Mouse (Mus musculus): ENCODE measurements at regions not wholly inside any gene's neighbourhood (a gene's known extent, or its start where the extent isn't known, plus 50 kb on each side); places are given as distances from the start of the nearest gene placed in this dataset.
A peak's percentile ranks its signal among the peaks of the same experiment; 100 is the strongest.

GRCm38 (mm10) chr1:151045334-151045733 lies 52.1 kb upstream of the Hmcn1 start:
- DNase-seq (ENCODE audit: low read depth, low spot score) = no peak

GRCm38 (mm10) chr1:151046626-151047025 lies 53.4 kb upstream of the Hmcn1 start:
- no peak for DNase-seq (ENCODE audit: low read depth, low spot score)

DNA sequence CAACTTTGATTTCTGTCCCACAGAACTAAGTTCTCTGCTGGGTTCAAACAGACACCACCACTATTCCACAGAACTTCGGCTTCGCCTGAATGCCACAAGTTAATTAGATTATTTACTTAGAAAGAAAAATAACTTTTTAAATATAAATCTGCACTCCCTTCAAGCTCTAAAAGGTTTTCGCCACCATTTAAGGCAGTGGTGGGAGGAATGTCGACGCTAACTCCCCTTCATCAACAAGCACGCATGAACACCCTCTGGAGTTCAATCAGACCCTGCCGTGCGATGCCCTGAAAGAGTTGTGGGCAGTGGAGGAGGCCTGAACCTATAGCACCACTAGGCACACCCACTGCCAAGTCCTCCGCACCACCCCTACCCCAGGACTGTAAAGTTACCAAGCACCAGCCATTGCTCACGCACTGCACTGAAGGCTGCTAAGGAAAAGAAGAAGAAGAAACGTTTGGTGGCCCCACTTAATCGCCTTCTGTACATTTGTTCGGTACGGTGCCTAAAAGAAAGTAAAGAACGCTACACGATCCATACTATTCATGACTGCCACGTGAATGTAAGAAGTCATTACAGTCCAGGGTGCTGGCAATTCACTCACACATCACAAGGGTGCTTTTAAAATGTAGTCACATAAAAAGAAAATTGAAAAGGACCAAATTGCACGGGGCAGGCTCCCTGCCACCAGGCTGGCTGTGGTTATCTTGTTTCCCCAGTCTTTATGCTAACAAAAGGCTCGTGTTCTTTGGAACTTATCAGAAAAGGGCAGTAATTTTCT lies 56.7 kb upstream of the Hmcn1 start:
- DNase-seq (ENCODE audit: low read depth, low spot score) = no peak

GRCm38 (mm10) chr1:151050507-151050816 lies 57.2 kb upstream of the Hmcn1 start:
- no peak for DNase-seq (ENCODE audit: low read depth, low spot score)

DNA sequence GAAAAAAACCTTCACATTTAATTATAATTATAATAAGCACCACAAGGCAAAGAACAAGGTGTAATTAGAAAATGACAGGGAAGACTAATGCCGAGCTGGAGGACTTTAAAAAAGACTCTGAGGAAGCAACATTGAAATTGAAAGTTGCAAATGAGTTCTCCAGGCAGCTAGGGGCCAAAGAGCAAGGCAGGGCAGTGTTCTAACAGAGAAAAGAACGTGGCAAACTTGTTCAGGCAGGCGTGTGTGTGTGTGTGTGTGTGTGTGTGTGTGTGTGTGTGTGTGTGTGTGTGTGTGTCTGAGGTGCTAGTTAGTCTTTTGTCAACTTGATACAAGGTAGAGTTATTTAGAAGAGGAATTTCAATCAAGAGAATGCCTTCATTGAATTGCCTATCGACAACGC lies 60.0 kb upstream of the Hmcn1 start:
- no peak for DNase-seq (ENCODE audit: low read depth, low spot score)

DNA sequence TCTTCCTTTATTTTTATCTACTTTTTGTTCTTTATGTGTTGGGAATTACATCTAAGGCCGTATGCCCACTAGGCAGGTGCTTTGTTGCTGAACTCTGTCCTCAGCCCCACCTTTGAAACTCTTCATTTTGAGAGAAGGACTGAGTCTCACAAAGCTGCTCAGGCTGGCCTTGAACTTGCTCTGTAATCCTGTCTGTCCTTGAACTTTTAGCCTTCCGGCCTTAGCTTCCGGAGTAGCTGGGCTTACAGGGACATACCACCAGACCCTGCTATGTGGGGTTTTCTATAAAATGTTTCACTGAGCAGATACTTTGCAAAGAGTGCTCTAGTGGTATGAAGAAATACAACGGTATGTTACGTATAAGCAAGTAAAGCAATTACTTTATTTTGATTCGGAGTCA lies 62.2 kb upstream of the Hmcn1 start:
- no peak for DNase-seq (ENCODE audit: low read depth, low spot score)

GRCm38 (mm10) chr1:151059546-151060136 lies 66.4 kb upstream of the Hmcn1 start:
- DNase-seq (ENCODE audit: low read depth, low spot score) = no peak

- no peak for DNase-seq (ENCODE audit: low read depth, low spot score)
Measured at GRCm38 (mm10) chr1:151065090-151065567, 71.9 kb upstream of the Hmcn1 start.

GRCm38 (mm10) chr1:151066379-151067128 lies 73.3 kb upstream of the Hmcn1 start:
- no peak for DNase-seq (ENCODE audit: low read depth, low spot score)

- DNase-seq (ENCODE audit: low read depth, low spot score) = peak; percentile 24
Measured at GRCm38 (mm10) chr1:151074508-151075314, 81.5 kb upstream of the Hmcn1 start.

- no peak for DNase-seq (ENCODE audit: low read depth, low spot score)
Measured at GRCm38 (mm10) chr1:151075541-151075940, 82.3 kb upstream of the Hmcn1 start.

- peak; percentile 70 for DNase-seq (ENCODE audit: low read depth, low spot score)
Measured at GRCm38 (mm10) chr1:151078909-151079522, 85.8 kb upstream of the Hmcn1 start.

- DNase-seq (ENCODE audit: low read depth, low spot score) = no peak
Measured at GRCm38 (mm10) chr1:151079614-151080360, 86.6 kb upstream of the Hmcn1 start.

DNA sequence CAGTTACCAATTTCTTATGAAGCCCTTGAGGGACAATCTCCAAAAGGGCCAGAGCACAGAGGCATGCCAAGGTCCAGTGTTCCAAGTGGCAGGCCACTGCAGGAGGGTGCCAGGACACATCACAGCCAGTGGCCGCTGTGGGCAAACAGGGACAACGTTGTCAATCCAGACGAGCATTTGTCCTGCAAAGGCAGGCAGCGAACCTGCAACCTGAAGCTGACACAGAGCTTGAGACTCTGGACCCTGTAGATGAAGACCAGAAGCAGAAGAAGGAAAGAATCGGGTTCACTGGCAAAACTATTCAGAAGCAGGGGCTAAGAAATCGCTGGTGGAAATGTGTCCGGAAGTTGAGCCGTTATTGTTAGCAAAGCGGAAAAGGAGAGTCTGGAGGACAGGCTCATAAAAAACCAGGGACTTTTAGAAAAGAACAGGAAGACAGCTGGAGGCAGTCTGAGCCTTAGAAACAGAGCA lies 87.3 kb upstream of the Hmcn1 start:
- DNase-seq (ENCODE audit: low read depth, low spot score) = no peak

- no peak for DNase-seq (ENCODE audit: low read depth, low spot score)
Measured at GRCm38 (mm10) chr1:151082510-151083033, 89.3 kb upstream of the Hmcn1 start.

- peak; percentile 43 for DNase-seq (ENCODE audit: low read depth, low spot score)
Measured at GRCm38 (mm10) chr1:151083806-151084205, 90.6 kb upstream of the Hmcn1 start.

DNA sequence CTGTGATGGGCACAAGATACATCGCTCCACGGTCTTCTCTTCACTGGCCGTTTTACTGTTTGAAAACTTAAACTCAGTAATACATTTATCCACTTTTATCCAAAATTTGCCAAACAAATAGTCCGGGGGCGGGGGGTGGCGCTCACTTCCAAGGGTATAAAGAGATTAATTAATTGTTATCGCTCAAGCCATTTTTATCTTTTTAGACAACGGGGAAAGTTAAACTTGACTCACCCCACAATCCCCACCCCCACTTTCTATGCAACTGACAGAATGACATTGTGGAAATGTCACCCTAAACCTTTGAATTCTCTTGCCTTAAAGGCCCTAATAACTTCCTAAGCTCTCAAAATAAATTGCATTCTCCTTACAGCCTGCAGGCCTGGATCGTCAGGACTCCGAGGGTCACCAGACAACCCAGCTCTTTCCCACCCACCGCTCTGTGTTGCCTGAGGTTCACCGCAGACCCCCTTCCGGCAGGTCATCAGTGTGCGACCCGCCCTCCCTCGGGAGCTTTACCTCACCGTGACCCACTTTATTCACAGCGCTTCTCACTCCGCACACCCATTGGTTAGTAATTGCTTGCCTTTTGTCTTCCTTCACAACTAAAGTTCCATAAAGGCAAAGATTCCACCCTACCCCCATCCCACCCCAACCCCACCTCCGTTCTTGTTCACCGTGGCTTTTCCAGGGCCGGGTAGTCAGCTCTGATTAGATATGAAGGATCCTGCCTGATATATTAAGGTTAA lies 93.0 kb upstream of the Hmcn1 start:
- DNase-seq (ENCODE audit: low read depth, low spot score) = no peak

DNA sequence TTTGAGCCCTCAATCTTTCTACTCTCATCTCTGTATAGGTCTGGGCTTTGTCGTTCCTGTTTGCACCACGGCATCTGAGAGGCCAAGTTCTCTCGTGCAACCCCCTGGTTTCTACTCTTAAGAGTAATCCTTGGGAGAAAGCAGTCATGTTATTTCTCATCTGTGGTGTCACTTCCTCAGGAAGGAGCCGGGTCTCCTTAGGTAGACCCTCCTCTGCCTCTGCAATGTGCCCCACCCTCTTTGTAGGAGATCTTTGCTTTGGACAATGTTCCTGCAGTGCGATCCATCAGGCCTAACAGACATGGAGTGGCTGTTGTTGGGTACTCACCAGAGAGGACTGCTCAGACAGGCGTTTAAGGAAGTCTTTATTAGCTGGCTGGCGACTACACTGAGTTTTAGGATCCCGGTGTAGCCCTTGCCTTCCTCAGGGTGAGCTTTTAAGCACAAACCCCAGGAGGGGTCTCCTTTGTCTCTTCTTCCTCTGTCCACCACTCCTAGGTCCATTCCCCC lies 94.0 kb upstream of the Hmcn1 start:
- DNase-seq (ENCODE audit: low read depth, low spot score) = no peak

DNA sequence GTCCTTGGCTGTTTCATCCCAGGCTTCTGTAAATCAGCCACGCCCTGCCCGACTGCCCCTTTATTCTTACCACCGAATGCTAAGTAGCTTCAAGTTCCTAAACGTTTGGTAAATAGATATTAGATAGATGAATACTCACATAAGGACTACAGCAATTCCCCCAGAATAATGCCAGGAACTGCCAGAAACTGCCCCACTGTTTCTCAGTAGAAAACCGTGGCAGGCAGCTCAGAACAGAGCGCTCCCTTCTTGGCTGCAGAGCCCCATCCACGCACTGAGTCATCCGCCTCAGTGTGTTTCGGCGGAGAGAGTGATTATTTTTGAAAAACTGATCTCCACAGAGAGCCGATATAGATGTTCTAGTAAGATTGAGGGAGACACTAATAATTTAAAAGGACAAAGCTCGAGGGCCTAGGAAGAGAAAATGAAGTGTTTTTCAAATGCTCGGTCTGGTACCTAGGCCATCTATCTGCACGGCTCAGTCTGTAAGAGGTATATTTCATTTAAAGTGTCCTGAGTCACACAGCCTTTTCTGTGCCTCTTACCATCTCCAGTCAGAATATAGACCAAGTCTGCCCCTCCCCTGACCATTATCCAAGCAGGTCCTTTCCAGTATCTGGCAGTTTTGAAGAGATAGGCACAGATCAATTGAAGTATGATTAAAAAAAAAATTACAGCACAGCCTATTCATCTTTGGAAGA lies 94.4 kb upstream of the Gm47985 start:
- DNase-seq (ENCODE audit: low read depth, low spot score) = no peak
